Mouse (Mus musculus) spleen, adult 2 months (tissue): ENCODE results near the gene Abca7.

ENCODE experiments used
- CTCF ChIP-seq: fragments of 200-500 bp; IDR thresholded peaks from 2 replicates; pipeline ENCODE4 v1.5.1; 2011; ENCODE audit warnings: mild to moderate bottlenecking, inconsistent platforms; ENCODE audit not compliant: insufficient read depth, insufficient read length, insufficient replicate concordance; ENCODE audit errors: extremely low read depth
- POLR2A ChIP-seq: fragments of 200-500 bp; IDR thresholded peaks from 2 replicates; pipeline ENCODE4 v1.6.1; 2011; ENCODE audit warnings: low read depth, low read length, inconsistent platforms

- no peak for TF ChIP-seq CTCF
- TF ChIP-seq POLR2A: no peak
Measured at GRCm38 (mm10) chr10:80035148-80035547, 38.9 kb downstream of the Abca7 start.
